Mouse (Mus musculus) spleen, postnatal 10 days (tissue): Measurements from ENCODE around the gene Gtsf2.

Source experiments
- DNase-seq, 2 experiments: peaks; one replicate each; pipeline ENCODE4 v3.0.0; 2021 to 2022; ENCODE audit warnings: low spot score in 2 of 2

The Gtsf2 gene

GRCm38 (mm10) chr15:103393577-103393976 lies 54.7 kb downstream of the Gtsf2 start:
- no peak for DNase-seq
